22 mouse cellular contexts compared by ENCODE assay signal in the genomic region with DNA sequence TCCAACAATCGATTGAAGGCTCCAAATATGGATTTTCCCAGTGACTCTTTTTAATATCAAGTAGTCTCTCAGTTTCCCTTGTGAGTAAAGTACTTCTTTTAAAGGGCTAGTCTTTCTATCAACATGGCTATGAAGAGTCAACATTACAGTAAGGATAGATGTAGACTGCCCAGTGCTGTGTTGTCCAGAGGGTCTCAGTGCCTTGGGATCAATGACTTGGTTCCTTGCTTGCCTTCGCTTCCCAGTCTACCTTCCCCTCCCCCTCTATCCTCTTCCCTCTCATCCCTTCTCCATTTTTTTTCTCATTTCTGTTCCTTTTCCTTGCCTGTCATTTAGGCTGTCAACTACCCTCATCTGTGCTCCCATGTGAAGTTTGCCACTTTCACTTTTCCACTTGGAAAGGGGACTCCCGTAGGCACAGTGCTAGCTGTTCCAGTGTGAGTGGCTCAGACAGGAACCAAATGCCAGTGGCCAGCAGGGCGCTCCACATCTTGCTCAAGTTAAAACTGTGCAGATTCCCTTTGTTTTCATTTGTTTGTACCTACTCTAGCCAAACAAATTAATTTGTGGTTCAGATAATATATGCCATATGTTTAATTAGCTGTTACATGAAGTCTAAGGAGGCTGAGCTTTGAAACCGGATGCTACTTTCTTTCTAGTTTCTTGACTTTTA.
DNase-seq lines count a peak whose midpoint lies in the region; ATAC-seq and TF ChIP-seq lines count a peak whose summit lies in the region.
"Had no signal": no experiment of that assay in that cellular context is flagged by ENCODE, and none has a peak within 500 bp of the region (broad histone marks: within the 10 kb centered on the region; RNA-seq: fewer than 3 reads in every experiment).

No protein-coding gene starts in this region.

- no peak for TF ChIP-seq CTCF in kidney, adult 2 months (conservative IDR thresholded peaks at IDR 0.05; ENCODE audit: insufficient read depth, insufficient read length, low read depth, low read length)

- no peaks in the 10 kb centered on the region for H3K27me3 ChIP-seq in kidney, embryonic 16.5 days (ENCODE audit: insufficient read depth, low read length)
- no peaks in the 10 kb centered on the region for H3K27me3 ChIP-seq in kidney, adult 2 months (replicated peaks; ENCODE audit: control insufficient read depth, insufficient read depth, low read length)
- no peaks in the 10 kb centered on the region for H3K27me3 ChIP-seq in lung, embryonic 16.5 days (ENCODE audit: control insufficient read depth, insufficient read depth, low read depth, low read length)
- H3K27me3 ChIP-seq: midbrain, embryonic 15.5 days; neural tube, embryonic 12.5 days had no signal

- peaks cover 4% of the 10 kb centered on the region; the same call in 1 of the 2 replicates for H3K4me1 ChIP-seq in kidney, embryonic 16.5 days (ENCODE audit: insufficient read depth, low read length)
- H3K4me1 ChIP-seq in kidney, adult 2 months (ENCODE audit: control insufficient read depth, insufficient read depth, low read length): no peaks in the 10 kb centered on the region
- peaks cover 9% of the 10 kb centered on the region for H3K4me1 ChIP-seq in lung, embryonic 16.5 days (replicated peaks; ENCODE audit: control insufficient read depth, insufficient read depth, low read length)
- H3K4me1 ChIP-seq: neural tube, embryonic 12.5 days had no signal

- H3K4me2 ChIP-seq in kidney, embryonic 16.5 days (replicated peaks; ENCODE audit: low read depth, low read length): no peak overlapping the region
- no peak overlapping the region for H3K4me2 ChIP-seq in lung, embryonic 16.5 days (ENCODE audit: low read depth, low read length)
- H3K4me2 ChIP-seq: hindbrain, embryonic 14.5 days; limb, embryonic 12.5 days; liver, embryonic 11.5 days; neural tube, embryonic 12.5 days had no signal

- no peaks in the 10 kb centered on the region for H3K36me3 ChIP-seq in kidney, embryonic 16.5 days (ENCODE audit: insufficient read depth, low read length)
- no peaks in the 10 kb centered on the region for H3K36me3 ChIP-seq in kidney, adult 2 months (ENCODE audit: control insufficient read depth, insufficient read depth, low read length)
- H3K36me3 ChIP-seq in lung, embryonic 16.5 days (ENCODE audit: control insufficient read depth, insufficient read depth, low read length): no peaks in the 10 kb centered on the region
- H3K36me3 ChIP-seq: embryonic facial prominence, embryonic 13.5 days; heart, embryonic 10.5 days; limb, embryonic 12.5 days; midbrain, embryonic 15.5 days; neural tube, embryonic 12.5 days had no signal

- no peaks in the 10 kb centered on the region for H3K9me3 ChIP-seq in kidney, embryonic 16.5 days (ENCODE audit: low read length)
- H3K9me3 ChIP-seq in lung, embryonic 16.5 days (ENCODE audit: control insufficient read depth, low read length): no peaks in the 10 kb centered on the region
- H3K9me3 ChIP-seq: embryonic facial prominence, embryonic 13.5 days; heart, embryonic 10.5 days; limb, embryonic 12.5 days; midbrain, embryonic 15.5 days; neural tube, embryonic 12.5 days had no signal

- ATAC-seq in kidney, embryonic 16.5 days (ENCODE audit: low FRiP score, low TSS enrichment): peak; percentile 31; the same call in 1 of the 2 replicates
- ATAC-seq in lung, embryonic 16.5 days (ENCODE audit: low read depth): peak; percentile 85
- ATAC-seq: forebrain, embryonic 16.5 days; liver, postnatal 0 days had no signal

- DNase-seq in kidney, adult 2 months: no peak
- DNase-seq in lung, postnatal 36 days: no peak
- DNase-seq in adipocyte (ENCODE audit: low spot score): peak; percentile 50
- DNase-seq in forelimb bud, embryonic 11.5 days (ENCODE audit: low read depth, low spot score): peak; percentile 27
- no peak for DNase-seq in heart, adult 9 months (ENCODE audit: low spot score in 2 of 2)
- DNase-seq: gastrocnemius, postnatal 36 days; heart, postnatal 4 days; kidney, adult 9 months; kidney, postnatal 4 days; layer of hippocampus, adult 9-11 months; liver, postnatal 0 days; spleen, adult 18-20 months had no signal

- H3K4me3 ChIP-seq in kidney, embryonic 16.5 days (ENCODE audit: low read length): no peak overlapping the region
- no peak overlapping the region for H3K4me3 ChIP-seq in kidney, adult 2 months (ENCODE audit: insufficient read depth, low read depth, low read length)
- H3K4me3 ChIP-seq in lung, embryonic 16.5 days (ENCODE audit: low read length): no peak overlapping the region
- H3K4me3 ChIP-seq: embryonic facial prominence, embryonic 13.5 days; heart, embryonic 10.5 days; limb, embryonic 12.5 days; midbrain, embryonic 15.5 days; neural tube, embryonic 12.5 days had no signal

- no peak for TF ChIP-seq POLR2A in kidney, adult 2 months (IDR thresholded peaks at IDR 0.05; ENCODE audit: low read depth, low read length)

- no peak overlapping the region for H3K9ac ChIP-seq in kidney, embryonic 16.5 days (replicated peaks; ENCODE audit: low read length)
- H3K9ac ChIP-seq in lung, embryonic 16.5 days (ENCODE audit: low read length): no peak overlapping the region
- H3K9ac ChIP-seq: embryonic facial prominence, embryonic 13.5 days; hindbrain, embryonic 14.5 days; limb, embryonic 12.5 days; liver, postnatal 0 days; midbrain, embryonic 15.5 days; neural tube, embryonic 12.5 days had no signal

- H3K27ac ChIP-seq in kidney, embryonic 16.5 days (ENCODE audit: low read length): no peak overlapping the region
- H3K27ac ChIP-seq in kidney, adult 2 months (ENCODE audit: insufficient read depth, low read depth, low read length): no peak overlapping the region
- H3K27ac ChIP-seq in lung, embryonic 16.5 days (ENCODE audit: low read length): peak overlapping the region; percentile 51
- H3K27ac ChIP-seq: embryonic facial prominence, embryonic 13.5 days; heart, embryonic 10.5 days; hindbrain, embryonic 14.5 days; limb, embryonic 12.5 days; midbrain, embryonic 15.5 days; neural tube, embryonic 12.5 days had no signal

- 67% methylated on average over 5 of the region's 5 CpGs for WGBS in kidney, embryonic 16.5 days
- WGBS in kidney, adult 2 months: 82% methylated on average over 5 of the region's 5 CpGs
- WGBS in lung, embryonic 16.5 days: 58% methylated on average over 5 of the region's 5 CpGs

Comparison
In these comparisons a context has a peak if more than half of its experiments do, and no peak if none do; other contexts are left out.
1. DNase-seq: peak in adipocyte (single experiment) and forelimb bud, embryonic 11.5 days (single experiment); none in kidney, adult 2 months (single experiment), lung, postnatal 36 days (single experiment) and heart, adult 9 months (0 of 2).